Mouse (Mus musculus) ovary, postnatal 36 days (tissue): Measurements from ENCODE around the gene Map3k15.
A peak's percentile ranks its signal among the peaks of the same experiment; 100 is the strongest.

Source experiments
- DNase-seq: peaks from one replicate; pipeline ENCODE4 v3.0.0; 2022; ENCODE audit warnings: low spot score, mixed read lengths

Map3k15 gene

DNA sequence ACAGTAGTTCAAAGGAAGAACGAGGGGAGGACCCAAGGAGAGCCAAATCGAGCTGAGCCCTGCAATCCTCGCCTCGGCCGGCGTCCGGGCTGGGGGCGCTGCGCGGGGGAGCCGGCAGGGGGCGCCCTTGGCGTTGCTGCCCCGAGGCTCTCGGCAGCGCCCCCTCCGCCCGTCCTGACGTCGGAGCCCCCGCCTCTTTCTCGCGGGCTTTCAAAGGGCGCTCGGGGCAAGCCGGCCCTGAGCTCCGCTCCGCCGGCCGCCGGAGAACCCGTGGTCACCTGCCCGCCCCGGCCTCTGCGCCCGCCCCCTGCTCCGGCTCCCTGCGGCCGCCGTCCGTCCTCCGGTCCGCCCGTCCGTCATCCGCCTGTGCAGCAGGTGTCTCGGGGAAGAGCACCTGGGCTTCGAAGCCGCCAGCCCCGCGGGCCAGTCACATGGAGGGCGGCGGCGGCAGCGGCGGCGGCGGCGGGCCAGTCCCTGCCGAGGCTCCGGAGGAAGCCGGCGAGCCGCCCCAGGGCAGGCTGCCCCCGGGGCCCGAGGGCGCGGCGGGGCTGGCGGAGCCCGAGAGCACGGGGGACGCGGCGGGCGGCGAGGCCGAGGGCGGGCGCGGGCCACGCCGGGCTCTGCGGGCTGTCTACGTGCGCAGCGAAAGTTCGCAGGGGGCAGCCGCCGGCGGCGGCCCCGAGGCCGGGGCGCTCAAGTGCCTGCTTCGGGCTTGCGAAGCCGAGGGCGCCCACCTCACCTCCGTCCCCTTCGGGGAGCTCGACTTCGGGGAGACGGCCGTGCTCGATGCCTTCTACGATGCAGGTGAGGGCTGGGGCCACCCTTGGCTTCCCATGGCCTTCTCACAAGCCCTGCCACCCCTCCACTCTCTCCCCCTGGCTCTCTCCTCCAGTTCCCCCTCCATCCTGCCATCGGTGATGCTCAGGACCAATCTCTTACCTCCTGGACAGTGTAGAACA is at the start of gene Map3k15:
TSS of gene Map3k15 (plus strand) at position 432 of the 959 bp plus-strand sequence.
- peak; percentile 65 for DNase-seq

DNA sequence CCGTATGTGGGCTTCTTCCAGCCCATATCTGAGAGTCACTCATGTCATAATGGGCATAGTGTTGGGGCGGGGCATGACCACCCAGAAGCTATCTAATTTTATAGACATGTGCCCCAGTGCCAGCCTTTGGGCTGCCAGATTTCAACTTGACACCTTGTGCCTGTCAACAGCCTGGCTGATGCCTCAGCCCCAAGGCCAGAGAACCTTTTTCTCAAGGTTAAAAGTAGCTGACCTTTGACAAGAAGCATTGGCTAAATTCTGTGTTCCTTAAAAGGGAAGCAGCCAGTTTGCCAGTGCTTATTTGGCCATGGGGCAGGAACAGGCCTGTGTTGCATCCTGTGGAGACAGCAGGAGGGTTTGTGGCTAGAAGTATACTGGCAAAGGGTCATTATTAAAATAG is 45.7 kb upstream of the Map3k15 start:
- DNase-seq: no peak

DNA sequence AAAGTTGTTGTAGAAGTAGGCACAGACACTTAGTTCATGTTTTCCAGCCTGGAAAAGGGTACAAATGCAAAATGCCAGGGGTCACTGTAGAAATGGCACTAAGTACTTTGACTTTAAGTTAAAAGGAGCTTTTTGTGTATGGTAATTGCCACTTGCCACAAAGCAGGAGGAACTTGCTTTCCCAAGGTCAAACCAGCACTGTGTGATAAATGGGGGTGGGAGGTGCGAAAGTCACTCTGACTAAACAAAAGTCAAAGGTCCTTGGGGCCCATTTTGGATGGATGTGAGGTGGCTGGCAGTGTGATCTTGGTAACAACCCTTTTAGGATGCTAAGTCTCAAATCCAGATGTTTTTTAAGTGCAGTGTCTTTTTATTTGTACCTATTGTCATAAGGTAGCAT is 44.6 kb upstream of the Map3k15 start:
- no peak for DNase-seq

DNA sequence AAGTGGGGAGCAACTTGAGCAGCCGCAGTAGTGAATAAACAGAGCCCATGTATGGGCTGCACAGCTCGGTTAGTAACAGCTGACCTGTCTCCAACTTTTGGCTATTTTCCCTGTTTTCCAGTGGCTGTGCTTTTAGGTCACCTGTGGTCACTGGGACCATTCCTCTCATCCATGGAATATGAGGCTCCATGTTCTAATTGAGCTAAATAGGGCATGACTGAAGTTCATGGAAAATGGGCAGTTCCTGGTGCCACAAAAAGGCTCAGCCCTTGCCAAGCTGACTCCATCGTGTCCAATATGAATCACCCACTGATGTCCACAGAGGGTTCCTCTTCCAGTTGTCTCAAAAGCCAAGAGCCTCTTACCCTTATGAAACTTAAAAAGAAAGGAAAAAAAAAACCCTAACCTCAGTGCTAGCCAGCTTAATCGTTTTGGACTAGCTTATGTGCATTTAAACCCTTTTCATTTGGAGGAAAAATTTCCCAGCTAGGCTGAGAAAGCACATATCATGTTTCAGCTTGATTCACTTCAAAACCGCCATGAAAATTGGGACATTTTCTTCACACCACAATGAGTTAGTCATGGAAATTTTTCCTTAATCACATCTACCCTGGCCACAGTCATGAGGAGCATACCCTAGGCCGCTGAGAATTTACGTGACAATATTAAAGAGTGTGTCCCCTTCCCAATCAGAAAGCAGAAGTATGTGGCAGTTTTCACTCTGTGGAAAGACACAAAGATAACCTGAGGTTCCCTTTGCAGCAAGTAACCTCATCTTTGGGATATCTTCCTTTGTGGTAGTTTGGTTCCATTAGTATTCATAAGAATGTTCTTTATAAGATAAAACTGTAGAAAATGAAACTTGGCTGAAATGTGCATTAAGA is 34.4 kb upstream of the Map3k15 start:
- no peak for DNase-seq

DNA sequence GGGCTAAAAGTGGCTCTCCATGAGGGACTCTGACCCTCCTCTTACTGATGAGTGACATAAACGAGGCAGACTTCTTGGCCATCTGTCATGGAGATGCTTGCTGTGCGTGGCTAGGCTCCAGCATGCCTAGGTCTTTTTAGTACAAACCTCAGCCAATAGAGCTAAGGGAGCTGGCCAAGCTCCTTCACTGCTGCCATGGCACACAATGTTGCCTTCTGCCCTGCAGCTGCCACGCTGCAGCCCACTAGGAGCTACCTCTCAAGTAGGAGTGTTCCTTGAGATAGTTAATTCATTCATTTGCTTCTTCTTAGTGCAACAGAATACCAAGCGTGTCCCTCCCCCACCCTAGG is 33.8 kb upstream of the Map3k15 start:
- DNase-seq: no peak

DNA sequence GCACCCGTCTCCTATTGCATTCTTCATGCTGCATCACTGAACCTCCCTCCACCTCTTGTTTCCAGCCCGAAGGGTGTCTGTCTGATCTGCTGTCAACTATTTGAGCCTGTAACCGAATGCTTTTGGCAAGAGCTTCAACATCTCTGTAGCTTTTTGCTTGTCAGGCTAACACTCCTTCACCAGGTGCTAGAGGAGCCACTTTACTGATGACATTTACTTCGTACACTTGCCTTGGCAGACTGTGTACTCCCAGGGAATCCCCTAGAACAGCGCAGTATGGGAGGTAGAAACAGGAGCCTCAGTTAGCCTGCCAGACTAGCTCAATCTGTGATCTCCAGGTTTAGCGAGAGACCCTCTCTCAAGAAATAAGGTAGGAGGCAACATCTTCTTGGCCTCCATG is 32.8 kb upstream of the Map3k15 start:
- no peak for DNase-seq

DNA sequence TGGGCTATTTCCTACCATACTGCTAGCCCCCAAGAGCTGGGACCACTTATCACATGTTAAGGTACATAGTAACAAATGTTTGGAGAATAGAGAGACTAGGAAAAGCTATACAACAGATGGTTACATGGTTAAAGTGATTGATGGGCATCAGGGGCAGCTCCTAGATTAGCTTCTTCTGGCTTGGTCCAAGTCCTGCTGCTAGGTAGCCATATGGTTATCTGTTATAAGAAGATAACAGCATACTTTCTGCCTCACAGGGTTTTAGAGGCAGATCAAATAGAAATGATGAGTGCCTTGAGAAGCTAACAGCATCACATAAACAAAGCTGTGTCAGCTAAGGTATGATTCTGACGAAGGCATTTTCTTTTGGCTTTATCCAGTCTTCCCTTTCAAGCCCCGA is 26.8 kb upstream of the Map3k15 start:
- no peak for DNase-seq

DNA sequence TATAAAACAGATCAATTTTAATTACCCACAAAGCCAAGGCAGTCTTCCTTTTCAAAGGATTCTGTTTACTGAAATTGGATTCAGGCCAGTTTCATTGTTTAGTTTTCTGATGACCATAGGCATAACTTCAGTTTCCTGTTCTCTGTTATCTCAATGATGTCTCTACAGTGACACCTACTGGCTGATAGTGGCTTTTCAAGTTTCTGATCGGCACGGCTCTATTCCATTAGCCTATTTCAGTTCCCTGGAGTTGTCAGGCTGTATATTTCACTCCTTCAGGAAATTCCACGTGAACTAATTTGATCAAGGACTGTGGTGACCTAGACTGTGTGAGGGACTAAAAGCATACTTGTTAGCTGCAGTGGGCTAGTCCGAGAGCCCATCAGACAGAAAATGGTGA is 25.0 kb upstream of the Map3k15 start:
- no peak for DNase-seq

DNA sequence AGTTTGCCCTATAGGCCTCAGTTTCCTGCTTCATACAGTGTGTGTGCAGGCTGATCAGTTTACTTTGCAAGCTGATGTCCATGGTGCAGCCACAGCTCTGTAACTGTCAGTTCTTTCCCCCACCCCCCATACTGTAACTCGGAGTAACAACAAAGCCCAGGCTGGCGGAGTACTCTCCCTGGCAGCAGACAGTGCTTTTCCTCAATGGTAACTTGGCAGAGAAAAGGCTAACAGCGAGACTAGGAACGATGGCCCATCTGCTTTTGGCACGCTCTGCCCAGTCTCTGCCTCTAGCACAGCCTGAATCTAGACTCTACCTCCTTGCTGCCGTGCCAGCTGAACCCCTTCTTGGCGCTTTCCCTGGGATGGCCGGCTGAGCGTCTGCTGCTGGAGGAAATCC is 24.3 kb upstream of the Map3k15 start:
- DNase-seq: no peak

DNA sequence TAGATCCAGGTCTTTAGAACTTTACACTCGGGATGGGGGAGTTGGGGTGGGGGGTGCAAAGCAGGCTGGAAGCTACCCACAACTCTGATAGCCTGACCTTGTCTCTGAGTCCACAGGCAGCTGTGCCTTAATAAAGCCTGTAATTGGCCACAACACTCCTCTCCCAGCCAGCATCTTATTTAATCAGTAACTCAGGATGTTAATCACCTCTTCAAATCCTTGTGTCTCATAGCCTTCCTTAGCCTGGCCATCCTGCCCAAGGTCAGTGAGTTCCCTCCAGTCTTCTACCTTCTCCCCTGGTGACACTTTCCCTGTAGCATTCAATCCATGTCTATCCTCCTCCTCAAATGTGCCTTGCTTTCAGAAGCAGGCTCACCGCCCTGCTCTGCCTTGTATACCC is 19.2 kb upstream of the Map3k15 start:
- no peak for DNase-seq

DNA sequence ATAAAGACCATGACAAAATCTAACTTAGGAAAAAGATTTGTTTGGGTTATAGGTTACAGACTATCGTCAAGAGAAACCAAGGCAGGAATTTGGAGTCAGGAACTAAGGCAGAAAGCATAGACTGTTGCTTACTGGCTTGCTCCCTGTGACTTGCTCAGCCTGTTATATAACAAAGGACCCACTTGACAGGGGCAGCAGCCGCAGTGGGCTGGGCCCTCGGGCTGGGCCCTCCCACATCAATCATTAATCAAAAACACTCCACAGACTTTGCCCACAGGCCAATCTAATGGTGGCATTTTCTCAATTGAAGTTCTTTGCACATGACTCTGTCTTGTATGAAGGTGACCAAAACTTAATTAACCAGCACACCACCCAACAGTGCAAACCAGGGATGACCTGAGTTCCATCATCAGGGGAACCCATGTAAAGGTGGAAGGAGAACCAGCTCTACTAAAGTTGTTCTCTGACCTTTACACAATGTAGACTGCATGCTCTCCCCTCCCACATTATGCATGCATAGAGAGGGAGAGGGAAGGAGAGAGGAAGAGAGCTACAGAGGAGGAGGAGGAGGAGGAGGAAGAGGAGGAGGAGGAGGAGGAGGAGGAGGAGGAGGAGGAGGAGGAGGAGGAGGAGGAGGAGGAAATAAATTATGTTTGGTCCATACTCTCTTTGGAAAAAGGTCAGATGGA is 17.0 kb upstream of the Map3k15 start:
- DNase-seq: no peak

DNA sequence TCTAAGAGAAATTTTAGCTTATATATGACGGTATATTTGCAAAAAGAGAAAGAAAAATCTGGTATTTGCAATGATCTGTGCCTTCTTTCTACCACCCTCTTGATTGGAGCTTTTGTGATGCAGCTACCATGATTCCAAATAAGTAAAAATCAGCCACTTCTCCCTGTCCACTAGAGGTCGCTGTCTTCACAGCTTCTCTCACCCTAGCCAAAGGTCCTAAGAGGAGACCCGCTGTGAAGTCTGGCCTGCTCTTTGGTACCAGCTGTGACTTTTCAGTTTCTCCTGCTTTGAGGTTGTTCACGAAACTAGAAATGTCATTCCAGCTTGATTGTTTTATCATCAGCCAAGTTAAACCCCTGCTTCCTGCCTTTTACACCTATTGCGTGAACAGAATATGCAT is 14.5 kb upstream of the Map3k15 start:
- no peak for DNase-seq

DNA sequence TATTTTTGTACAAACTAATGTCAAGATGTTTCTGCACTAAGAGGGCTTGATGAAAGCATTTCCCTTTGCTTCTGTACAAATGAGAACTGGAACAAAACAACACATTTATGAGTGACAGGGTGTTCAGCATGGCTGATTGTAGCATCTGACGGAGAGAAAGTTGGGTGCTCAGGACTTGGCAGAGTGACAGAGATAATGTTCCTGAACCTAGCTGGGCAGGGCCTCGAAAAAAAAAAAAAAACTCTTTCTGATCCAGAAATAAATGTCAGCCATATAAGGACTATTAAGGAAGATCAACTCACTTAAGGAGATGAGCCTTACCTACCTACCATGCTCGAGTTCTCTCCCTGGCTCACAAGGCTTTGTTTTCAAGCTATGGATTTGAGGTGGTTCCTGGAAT is 12.0 kb upstream of the Map3k15 start:
- no peak for DNase-seq

DNA sequence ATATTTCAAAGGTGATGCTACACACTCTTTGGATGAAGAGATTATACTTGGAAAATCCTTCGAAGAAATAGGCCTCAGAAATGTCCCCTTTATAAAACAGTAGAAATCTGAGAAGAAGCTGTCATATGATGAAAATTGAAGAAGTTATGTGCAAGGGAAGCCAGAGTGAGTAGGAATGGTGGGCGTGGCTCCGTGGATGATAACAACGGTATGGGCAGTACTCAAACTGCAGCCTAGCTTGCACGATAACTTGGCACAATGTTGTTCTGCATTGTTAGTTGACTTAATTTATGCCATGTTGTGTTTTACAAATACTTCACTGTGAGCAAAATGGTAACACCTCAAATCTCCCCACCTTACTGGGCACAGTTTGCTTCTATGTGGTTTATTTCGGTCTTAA is 7.6 kb downstream of the Map3k15 start:
- no peak for DNase-seq

DNA sequence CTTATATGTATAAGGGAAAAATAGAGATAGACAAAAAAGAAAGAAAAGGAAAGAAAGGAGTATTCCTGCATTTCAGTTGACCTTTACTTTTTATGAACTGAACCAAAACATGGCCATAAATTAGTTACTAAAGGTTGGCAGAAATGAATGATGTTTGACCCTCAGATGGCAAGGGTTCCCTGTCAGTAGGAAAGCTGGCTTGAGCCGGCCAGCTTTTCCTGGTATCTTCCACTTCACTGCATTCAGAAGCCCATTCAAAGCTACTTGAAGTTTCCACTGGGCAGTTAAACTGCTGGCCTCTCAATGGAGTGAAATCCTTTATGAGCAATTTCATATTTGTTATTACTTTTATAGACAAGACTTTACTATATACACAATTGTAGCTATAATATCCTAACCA is 65.1 kb downstream of the Map3k15 start:
- DNase-seq: no peak

DNA sequence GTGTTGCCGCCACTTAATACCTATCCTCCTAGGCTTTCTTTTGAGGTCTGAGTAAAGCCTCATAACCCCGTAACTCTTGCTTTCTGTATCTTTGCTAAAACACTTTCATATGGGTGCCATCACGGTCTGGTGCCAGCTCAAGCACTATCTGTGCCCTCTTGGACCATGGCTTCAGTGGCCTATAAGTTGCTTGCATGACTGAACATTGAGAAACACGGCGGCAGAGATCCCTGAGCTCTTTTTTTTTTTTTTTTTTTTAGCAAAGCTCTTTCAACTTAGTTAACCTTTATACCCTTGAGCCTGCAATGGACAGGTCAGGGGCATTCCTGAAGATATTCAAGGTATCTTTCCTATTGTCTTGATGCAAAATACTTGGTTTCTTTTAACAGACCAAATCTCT is 66.4 kb downstream of the Map3k15 start:
- no peak for DNase-seq

DNA sequence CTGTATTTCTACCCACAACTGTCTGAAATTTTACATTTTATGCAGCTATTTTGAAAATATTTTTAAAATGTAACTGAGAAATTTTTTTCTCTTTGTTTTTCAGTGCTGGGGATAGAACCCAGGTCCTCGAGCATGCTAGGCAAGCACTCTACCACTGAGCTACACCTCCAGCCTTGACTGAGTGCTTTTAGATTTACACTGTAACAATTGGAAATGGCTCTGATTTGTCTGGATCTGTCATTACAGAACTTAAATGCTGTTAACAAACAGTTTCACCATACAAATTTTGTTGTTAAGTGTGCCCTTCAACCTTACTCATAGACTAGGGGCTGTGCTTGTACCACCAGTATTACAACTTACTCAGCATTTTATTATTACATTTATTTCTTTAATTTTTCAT is 103.7 kb downstream of the Map3k15 start:
- DNase-seq: no peak

DNA sequence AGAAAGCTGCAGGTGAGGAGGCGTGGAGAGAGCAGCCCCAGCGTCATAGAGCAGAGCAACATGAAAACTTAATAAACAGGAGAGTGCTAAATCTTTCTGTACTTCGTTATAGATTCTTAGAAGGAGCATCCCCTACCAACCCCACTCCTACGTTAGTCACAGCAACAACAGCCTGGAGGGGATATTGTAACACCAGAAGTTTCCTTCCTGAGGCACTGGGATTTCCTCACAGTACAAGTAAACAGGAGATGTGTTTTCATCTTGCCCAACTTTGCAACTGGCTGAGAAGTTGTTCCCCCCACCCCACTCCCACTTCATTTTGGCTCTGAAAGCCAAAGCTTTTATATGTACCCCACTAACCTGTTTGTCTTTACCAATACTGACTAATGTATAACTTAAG is 119.6 kb downstream of the Map3k15 start:
- no peak for DNase-seq

DNA sequence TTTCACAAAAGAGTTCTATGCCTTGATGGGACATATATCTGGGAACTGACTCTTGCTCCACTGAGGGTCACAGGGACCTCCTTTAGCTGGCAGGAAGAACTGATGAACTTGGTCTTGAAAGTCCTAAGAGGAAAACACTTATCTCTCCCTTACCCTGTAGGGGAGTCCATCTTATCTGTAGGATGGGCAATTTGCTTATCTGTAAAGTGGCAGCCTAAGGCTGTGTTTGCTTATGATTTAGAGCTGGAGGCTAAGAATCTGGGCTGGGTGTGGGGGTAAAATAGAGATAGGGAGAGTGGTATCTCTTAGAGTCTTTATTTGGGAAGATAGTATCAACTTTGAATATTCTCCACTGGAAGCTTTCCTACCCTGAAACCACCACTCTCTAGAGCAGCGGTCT is 125.5 kb downstream of the Map3k15 start:
- DNase-seq: no peak

DNA sequence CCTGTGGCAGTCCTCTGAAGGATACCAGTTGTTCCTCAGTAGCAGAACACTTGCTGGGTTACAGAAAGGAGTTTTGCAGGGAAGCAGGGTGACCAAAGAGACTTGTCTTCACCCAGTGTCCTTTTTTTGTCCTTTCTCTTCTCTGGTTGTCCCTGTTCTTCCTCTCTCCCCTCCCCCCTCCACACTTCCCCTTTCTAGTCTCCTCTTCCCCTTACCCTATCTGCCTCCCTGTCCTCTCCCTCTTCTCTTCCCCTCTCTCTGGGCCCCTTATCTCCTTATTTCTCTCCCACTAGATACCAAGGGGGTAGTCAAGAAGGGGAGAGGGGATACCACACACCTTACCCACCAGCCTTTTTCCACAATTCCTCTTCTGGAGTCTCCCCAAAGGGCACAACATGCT is 127.8 kb downstream of the Map3k15 start:
- no peak for DNase-seq

DNA sequence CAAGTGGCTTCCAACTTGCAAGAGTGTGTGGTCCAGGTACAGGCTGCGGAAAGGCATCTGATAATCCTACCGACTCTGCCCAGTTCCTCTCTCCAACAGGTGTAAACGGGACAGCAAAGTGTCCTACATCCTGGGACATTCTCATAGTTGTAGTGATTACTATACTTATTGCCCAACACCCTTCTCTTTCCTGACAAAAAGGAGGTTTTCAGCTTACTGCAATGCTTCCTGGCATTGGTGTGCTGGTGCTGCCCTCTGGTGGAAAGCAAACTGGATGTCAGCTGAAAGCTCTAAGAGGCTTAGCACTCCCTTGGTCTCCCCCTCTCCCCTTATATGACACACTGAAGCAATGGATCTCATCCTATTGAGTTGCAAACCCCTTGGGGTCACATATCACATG is 128.4 kb downstream of the Map3k15 start:
- peak; percentile 30 for DNase-seq

DNA sequence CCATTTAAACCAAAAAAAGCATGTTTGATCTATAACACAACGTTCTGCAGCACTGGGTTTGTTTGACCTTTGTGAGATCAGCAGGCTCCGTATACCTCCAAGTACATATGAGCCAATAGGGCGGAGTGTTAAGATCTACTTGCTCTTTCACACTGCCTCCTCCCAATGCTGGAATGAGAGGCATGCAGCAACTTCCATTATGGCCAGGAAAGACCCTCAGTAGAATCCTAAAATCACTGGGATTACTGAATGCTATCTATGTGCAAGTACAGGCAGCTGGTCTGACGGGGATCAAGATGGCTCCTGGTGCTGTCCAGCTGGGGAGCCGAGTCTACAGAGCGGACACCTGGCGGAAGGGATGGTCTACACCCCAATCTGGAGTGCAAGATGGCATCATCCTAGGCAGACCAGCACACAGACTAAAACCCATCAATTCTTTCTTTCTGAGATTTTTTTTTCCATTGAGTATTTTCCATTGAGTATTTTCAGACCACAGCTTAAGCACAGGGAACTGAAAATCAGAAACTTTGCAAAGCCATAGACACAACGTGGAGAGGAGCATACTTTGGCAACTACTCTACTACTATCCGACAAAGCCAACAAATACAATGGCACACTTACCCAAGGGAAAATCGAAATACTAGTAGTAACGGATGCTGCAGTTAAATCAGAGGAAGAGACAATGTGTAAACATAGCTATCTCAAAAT is 146.1 kb downstream of the Map3k15 start:
- no peak for DNase-seq
